Mouse (Mus musculus): ENCODE results near the gene Pdcd1lg2. TPM values are rescaled to one million over a fixed set of nuclear protein-coding genes. Genes with fewer than 3 reads are reported as not detected.

Gene Pdcd1lg2
- polyA plus RNA-seq, 1 experiment from 2014 or later = 0.05 TPM

GRCm38 (mm10) chr19:29439242-29439641, 28.5 kb downstream of the Pdcd1lg2 start:
- ATAC-seq (ENCODE audit: low read depth) = no peak
- H3K27me3 ChIP-seq (ENCODE audit: control insufficient read depth, insufficient read depth, low read depth, low read length) = no peaks in the 10 kb centered on the region
- H3K9me3 ChIP-seq (replicated peaks; ENCODE audit: control insufficient read depth, low read length) = no peaks in the 10 kb centered on the region
- no peaks in the 10 kb centered on the region for H3K36me3 ChIP-seq (ENCODE audit: control insufficient read depth, insufficient read depth)
- no peaks in the 10 kb centered on the region for H3K4me1 ChIP-seq (ENCODE audit: control insufficient read depth, low read depth, low read length)
- H3K4me2 ChIP-seq (ENCODE audit: low read depth, low read length) = no peak overlapping the region
- no peak overlapping the region for H3K9ac ChIP-seq (ENCODE audit: low read depth, low read length)
- H3K4me3 ChIP-seq (ENCODE audit: low read depth, low read length) = no peak overlapping the region
- no peak overlapping the region for H3K27ac ChIP-seq (ENCODE audit: low read length)
- WGBS (ENCODE audit: insufficient replicate concordance) = 36% methylated on average over 3 of the region's 3 CpGs

- no peaks in the 10 kb centered on the region for H3K4me1 ChIP-seq (ENCODE audit: control insufficient read depth, low read depth, low read length)
- no peak overlapping the region for H3K4me3 ChIP-seq (ENCODE audit: low read depth, low read length)
- no peak overlapping the region for H3K4me2 ChIP-seq (ENCODE audit: low read depth, low read length)
- no peaks in the 10 kb centered on the region for H3K9me3 ChIP-seq (replicated peaks; ENCODE audit: control insufficient read depth, low read length)
- no peak overlapping the region for H3K27ac ChIP-seq (ENCODE audit: low read length)
- no peaks in the 10 kb centered on the region for H3K27me3 ChIP-seq (ENCODE audit: control insufficient read depth, insufficient read depth, low read depth, low read length)
- H3K9ac ChIP-seq (ENCODE audit: low read depth, low read length) = no peak overlapping the region
- no peak for ATAC-seq (ENCODE audit: low read depth)
- no peaks in the 10 kb centered on the region for H3K36me3 ChIP-seq (ENCODE audit: control insufficient read depth, insufficient read depth)
- WGBS (ENCODE audit: insufficient replicate concordance) = 55% methylated on average over 2 of the region's 2 CpGs
Measured at GRCm38 (mm10) chr19:29442492-29442891, 31.8 kb downstream of the Pdcd1lg2 start.

- no peaks in the 10 kb centered on the region for H3K4me1 ChIP-seq (ENCODE audit: control insufficient read depth, low read depth, low read length)
- 70% methylated on average over 3 of the region's 3 CpGs for WGBS (ENCODE audit: insufficient replicate concordance)
Measured at GRCm38 (mm10) chr19:29444364-29444763, 33.6 kb downstream of the Pdcd1lg2 start.

GRCm38 (mm10) chr19:29448373-29448772, 37.7 kb downstream of the Pdcd1lg2 start:
- Histone ChIP-seq H3K27ac (ENCODE audit: low read length) (no peak overlapping the region), H3K4me3 (ENCODE audit: low read depth, low read length) (no peak overlapping the region), H3K4me1 (ENCODE audit: control insufficient read depth, low read depth, low read length) (no peaks in the 10 kb centered on the region), H3K9me3 (replicated peaks; ENCODE audit: control insufficient read depth, low read length) (no peaks in the 10 kb centered on the region), H3K4me2 (ENCODE audit: low read depth, low read length) (no peak overlapping the region), H3K9ac (ENCODE audit: low read depth, low read length) (no peak overlapping the region), H3K27me3 (ENCODE audit: control insufficient read depth, insufficient read depth, low read depth, low read length) (no peaks in the 10 kb centered on the region), H3K36me3 (ENCODE audit: control insufficient read depth, insufficient read depth) (no peaks in the 10 kb centered on the region)
- 41% methylated on average over 1 of the region's 1 CpGs for WGBS (ENCODE audit: insufficient replicate concordance)
- ATAC-seq (ENCODE audit: low read depth) = no peak

More at GRCm38 (mm10) chr19:29444364-29444763, 33.6 kb downstream of the Pdcd1lg2 start:
- Histone ChIP-seq H3K27ac (ENCODE audit: low read length) (no peak overlapping the region), H3K36me3 (ENCODE audit: control insufficient read depth, insufficient read depth) (no peaks in the 10 kb centered on the region), H3K9me3 (replicated peaks; ENCODE audit: control insufficient read depth, low read length) (no peaks in the 10 kb centered on the region), H3K4me3 (ENCODE audit: low read depth, low read length) (no peak overlapping the region), H3K27me3 (ENCODE audit: control insufficient read depth, insufficient read depth, low read depth, low read length) (no peaks in the 10 kb centered on the region), H3K9ac (ENCODE audit: low read depth, low read length) (no peak overlapping the region), H3K4me2 (ENCODE audit: low read depth, low read length) (no peak overlapping the region)
- no peak for ATAC-seq (ENCODE audit: low read depth)

GRCm38 (mm10) chr19:29450376-29450775, 39.7 kb downstream of the Pdcd1lg2 start:
- H3K27ac ChIP-seq (ENCODE audit: low read length) = no peak overlapping the region
- H3K4me3 ChIP-seq (ENCODE audit: low read depth, low read length) = no peak overlapping the region
- ATAC-seq (ENCODE audit: low read depth) = no peak
- H3K9me3 ChIP-seq (replicated peaks; ENCODE audit: control insufficient read depth, low read length) = no peaks in the 10 kb centered on the region
- no peak overlapping the region for H3K9ac ChIP-seq (ENCODE audit: low read depth, low read length)
- no peaks in the 10 kb centered on the region for H3K27me3 ChIP-seq (ENCODE audit: control insufficient read depth, insufficient read depth, low read depth, low read length)
- WGBS (ENCODE audit: insufficient replicate concordance) = 73% methylated on average over 8 of the region's 8 CpGs
- H3K4me1 ChIP-seq (ENCODE audit: control insufficient read depth, low read depth, low read length) = no peaks in the 10 kb centered on the region
- H3K4me2 ChIP-seq (ENCODE audit: low read depth, low read length) = no peak overlapping the region
- H3K36me3 ChIP-seq (ENCODE audit: control insufficient read depth, insufficient read depth) = no peaks in the 10 kb centered on the region

GRCm38 (mm10) chr19:29454141-29454601, 43.5 kb downstream of the Pdcd1lg2 start:
- no peaks in the 10 kb centered on the region for H3K4me1 ChIP-seq (ENCODE audit: control insufficient read depth, low read depth, low read length)
- H3K9ac ChIP-seq (ENCODE audit: low read depth, low read length) = no peak overlapping the region
- H3K27ac ChIP-seq (ENCODE audit: low read length) = no peak overlapping the region
- no peak overlapping the region for H3K4me2 ChIP-seq (ENCODE audit: low read depth, low read length)
- H3K9me3 ChIP-seq (replicated peaks; ENCODE audit: control insufficient read depth, low read length) = no peaks in the 10 kb centered on the region
- no peak for ATAC-seq (ENCODE audit: low read depth)
- no peaks in the 10 kb centered on the region for H3K27me3 ChIP-seq (ENCODE audit: control insufficient read depth, insufficient read depth, low read depth, low read length)
- WGBS (ENCODE audit: insufficient replicate concordance) = 25% methylated on average over 10 of the region's 10 CpGs
- H3K36me3 ChIP-seq (ENCODE audit: control insufficient read depth, insufficient read depth) = no peaks in the 10 kb centered on the region
- no peak overlapping the region for H3K4me3 ChIP-seq (ENCODE audit: low read depth, low read length)

- Histone ChIP-seq H3K27ac (ENCODE audit: low read length) (no peak overlapping the region), H3K27me3 (ENCODE audit: control insufficient read depth, insufficient read depth, low read depth, low read length) (no peaks in the 10 kb centered on the region), H3K4me3 (ENCODE audit: low read depth, low read length) (no peak overlapping the region), H3K36me3 (ENCODE audit: control insufficient read depth, insufficient read depth) (no peaks in the 10 kb centered on the region), H3K9ac (ENCODE audit: low read depth, low read length) (no peak overlapping the region), H3K4me2 (ENCODE audit: low read depth, low read length) (no peak overlapping the region), H3K4me1 (ENCODE audit: control insufficient read depth, low read depth, low read length) (no peaks in the 10 kb centered on the region), H3K9me3 (replicated peaks; ENCODE audit: control insufficient read depth, low read length) (no peaks in the 10 kb centered on the region)
- no peak for ATAC-seq (ENCODE audit: low read depth)
- 64% methylated on average over 1 of the region's 1 CpGs for WGBS (ENCODE audit: insufficient replicate concordance)
Measured at GRCm38 (mm10) chr19:29455156-29455555, 44.4 kb downstream of the Pdcd1lg2 start.

GRCm38 (mm10) chr19:29457982-29458381, 47.3 kb downstream of the Pdcd1lg2 start:
- 78% methylated on average over 1 of the region's 1 CpGs for WGBS (ENCODE audit: insufficient replicate concordance)
- Histone ChIP-seq H3K4me1 (ENCODE audit: control insufficient read depth, low read depth, low read length) (no peaks in the 10 kb centered on the region), H3K4me3 (ENCODE audit: low read depth, low read length) (no peak overlapping the region)

GRCm38 (mm10) chr19:29462462-29462861, 51.7 kb downstream of the Pdcd1lg2 start:
- Histone ChIP-seq H3K4me1 (ENCODE audit: control insufficient read depth, low read depth, low read length) (no peaks in the 10 kb centered on the region), H3K9me3 (replicated peaks; ENCODE audit: control insufficient read depth, low read length) (no peaks in the 10 kb centered on the region), H3K36me3 (ENCODE audit: control insufficient read depth, insufficient read depth) (no peaks in the 10 kb centered on the region), H3K27me3 (ENCODE audit: control insufficient read depth, insufficient read depth, low read depth, low read length) (no peaks in the 10 kb centered on the region), H3K4me3 (ENCODE audit: low read depth, low read length) (no peak overlapping the region), H3K4me2 (ENCODE audit: low read depth, low read length) (no peak overlapping the region), H3K27ac (ENCODE audit: low read length) (no peak overlapping the region), H3K9ac (ENCODE audit: low read depth, low read length) (no peak overlapping the region)
- no peak for ATAC-seq (ENCODE audit: low read depth)
- 29% methylated on average over 4 of the region's 4 CpGs for WGBS (ENCODE audit: insufficient replicate concordance)

More at GRCm38 (mm10) chr19:29457982-29458381, 47.3 kb downstream of the Pdcd1lg2 start:
- no peaks in the 10 kb centered on the region for H3K27me3 ChIP-seq (ENCODE audit: control insufficient read depth, insufficient read depth, low read depth, low read length)
- H3K9ac ChIP-seq (ENCODE audit: low read depth, low read length) = no peak overlapping the region
- no peak for ATAC-seq (ENCODE audit: low read depth)
- H3K4me2 ChIP-seq (ENCODE audit: low read depth, low read length) = no peak overlapping the region
- H3K27ac ChIP-seq (ENCODE audit: low read length) = no peak overlapping the region
- H3K36me3 ChIP-seq (ENCODE audit: control insufficient read depth, insufficient read depth) = no peaks in the 10 kb centered on the region
- H3K9me3 ChIP-seq (replicated peaks; ENCODE audit: control insufficient read depth, low read length) = no peaks in the 10 kb centered on the region

Measured in liver, embryonic 16.5 days (tissue).